Mouse (Mus musculus): ENCODE results near the gene Capzb.
A peak's percentile ranks its signal among the peaks of the same experiment; 100 is the strongest.

Gene Capzb

DNA sequence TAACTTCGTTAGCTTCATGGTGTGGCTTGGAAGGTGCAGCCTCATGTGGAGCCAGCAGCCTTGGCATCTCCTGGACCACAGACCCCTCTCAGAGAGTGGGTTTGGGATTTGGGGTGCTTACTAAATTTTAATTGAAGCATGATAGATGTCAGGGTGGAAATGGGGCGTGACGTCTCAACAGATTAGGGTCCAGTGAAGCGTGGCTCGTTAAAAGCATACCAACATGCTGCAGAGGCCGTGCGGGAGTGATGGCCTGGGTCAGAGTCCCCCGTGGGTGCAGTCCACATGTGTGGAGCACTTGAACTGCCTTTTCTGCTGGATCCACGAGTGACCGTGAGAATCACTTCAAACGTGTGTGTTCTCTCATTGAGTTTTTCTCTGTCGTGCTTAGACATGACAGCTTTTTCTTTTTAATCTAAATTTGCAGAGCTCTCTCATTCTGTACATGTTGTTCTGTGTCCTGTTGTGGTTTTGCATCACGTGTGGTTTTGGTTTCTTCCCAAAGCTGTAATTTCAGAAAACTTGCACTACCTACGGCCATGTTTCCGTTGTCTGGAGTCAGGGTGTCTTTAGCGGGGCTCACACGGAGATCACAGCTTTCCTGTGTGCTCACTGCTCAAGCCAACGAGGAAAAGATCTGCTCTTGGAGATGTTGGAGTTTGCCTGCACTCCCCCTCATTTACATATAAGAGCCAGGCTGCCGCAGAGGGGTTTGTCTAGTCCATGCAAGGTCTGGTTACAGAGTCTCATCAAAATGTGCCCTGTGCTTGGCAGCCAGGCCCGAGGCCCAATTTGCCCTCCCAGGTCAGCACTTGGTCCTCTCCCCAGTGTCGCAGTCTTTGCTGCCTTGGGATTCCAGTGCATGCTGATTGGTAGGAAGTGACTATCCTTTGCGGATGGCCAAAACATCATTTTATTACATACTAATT lies 49.2 kb downstream of the Capzb start:
- DNase-seq: no peak

DNA sequence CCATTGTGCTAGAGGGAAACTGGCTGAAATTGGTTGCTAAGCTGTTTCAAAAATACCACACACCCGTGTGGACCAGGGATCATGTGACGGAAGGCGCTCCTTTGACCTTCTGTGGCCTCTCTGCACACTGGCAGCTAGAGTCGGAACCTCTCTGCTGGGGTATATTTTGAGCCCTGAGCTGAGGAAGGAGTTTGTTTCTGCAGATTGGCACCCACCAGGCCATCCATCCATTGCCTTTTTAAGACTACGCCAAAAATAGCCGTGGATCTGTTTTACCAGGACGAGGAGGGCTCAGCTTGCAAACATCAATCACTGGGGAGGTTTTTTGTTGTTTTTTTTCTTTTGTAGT lies 49.9 kb downstream of the Capzb start:
- peak; percentile 60 for DNase-seq

GRCm38 (mm10) chr4:139244176-139244575 lies 51.5 kb downstream of the Capzb start:
- DNase-seq: no peak

DNA sequence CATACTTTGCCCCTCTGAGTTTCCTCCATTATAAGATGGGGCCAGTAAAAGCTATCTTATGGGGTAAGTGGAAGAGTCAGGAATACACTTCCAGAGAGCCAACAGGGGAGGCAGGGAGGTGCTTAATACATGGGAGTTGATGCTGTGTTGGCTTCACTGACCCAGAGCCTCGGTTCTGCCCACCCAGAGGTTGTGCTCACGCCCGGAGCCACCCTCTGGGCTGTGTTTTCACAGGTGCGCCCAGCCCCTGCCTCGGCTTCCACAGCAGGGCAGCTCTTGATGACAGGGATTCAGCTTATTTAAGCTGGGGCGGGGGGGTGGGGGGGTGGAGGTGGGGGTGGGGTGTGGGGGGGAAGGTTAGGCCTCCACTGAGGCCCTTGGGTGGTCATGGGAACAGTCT lies 52.1 kb downstream of the Capzb start:
- no peak for DNase-seq

DNA sequence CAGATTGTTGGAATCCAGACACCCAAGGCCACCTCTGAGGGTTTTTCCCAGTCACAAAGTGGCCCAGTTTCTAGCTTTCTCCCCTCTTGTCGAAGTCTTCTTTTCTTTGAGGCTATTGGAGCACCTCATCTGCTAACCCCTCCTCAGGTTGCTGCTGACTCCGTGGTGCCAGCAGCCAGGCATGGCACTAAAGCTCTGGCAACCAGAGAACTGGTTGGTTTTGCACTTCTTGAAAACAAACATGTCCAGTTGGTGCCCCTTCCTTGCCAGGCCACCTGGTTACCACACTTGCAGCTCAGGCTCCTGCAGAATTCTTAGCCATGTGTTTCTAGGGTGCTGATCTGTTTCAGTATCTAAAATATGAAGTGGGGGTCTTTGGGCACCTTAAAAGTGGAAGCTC lies 52.8 kb downstream of the Capzb start:
- no peak for DNase-seq

GRCm38 (mm10) chr4:139246130-139246877 lies 53.6 kb downstream of the Capzb start:
- no peak for DNase-seq

DNA sequence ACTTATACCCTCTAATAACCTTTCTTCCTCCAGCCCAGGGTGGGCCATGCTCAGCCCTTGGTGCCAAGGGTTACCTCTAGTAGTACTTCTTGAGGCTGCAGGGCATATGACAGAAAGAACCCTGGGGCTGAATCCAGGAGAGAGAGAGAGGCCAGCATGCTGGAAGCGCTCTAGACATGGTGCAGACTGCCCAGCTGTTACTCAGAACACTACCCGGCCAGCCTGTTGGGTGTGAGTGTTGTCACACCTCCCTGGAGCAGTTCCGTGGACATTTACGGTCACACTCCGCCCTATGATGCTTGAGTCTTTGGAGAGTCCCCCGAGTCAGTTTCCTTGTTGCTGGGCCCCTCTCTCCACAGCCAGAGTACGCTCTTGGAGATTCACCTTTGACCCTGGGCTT lies 55.3 kb downstream of the Capzb start:
- no peak for DNase-seq

DNA sequence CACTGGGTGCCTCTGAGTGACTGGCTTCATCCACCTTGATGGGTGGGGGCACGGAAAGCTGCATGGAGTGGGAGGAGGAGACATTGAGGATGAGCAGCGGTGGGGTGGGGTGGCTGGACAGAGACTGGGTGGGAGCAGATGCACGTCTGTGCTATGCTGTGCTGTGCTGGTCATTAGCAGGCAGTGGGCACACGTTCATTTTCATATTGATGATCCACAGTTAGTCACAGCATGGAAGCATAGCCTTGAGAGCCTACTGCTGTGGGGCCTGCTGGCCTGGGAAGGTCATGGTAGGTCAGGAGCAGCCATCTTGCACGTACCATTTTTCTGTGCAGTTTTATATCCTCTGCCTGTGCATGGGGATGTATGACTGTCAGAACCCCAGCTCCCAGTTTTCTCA lies 56.0 kb downstream of the Capzb start:
- no peak for DNase-seq

- DNase-seq: no peak
Observed at GRCm38 (mm10) chr4:139250043-139250442, 57.3 kb downstream of the Capzb start.

- no peak for DNase-seq
Observed at GRCm38 (mm10) chr4:139250886-139251285, 58.2 kb downstream of the Capzb start.

- DNase-seq: peak; percentile 84
Observed at GRCm38 (mm10) chr4:139252051-139252760, 59.5 kb downstream of the Capzb start.

GRCm38 (mm10) chr4:139253206-139253605 lies 60.5 kb downstream of the Capzb start:
- DNase-seq: no peak

DNA sequence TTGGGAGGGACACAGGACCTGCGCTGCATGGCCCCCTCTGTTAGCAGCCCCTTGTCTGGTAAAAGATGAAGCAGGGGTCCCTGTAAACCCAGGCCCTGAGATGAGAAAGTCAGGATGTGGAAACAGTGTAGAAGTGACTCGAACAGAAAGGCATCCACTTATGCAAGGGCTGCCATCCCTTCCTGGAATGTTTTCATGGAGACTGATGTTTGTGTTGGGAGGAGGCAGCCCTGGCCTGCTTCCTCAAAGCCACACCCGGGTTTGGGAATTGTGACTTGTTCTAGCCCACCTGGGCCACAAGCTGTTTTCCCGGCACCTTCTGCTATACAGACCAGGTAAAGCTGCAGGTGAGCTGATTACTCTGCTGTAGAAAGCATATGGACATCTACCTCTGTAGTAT lies 63.4 kb downstream of the Capzb start:
- no peak for DNase-seq

GRCm38 (mm10) chr4:139256708-139257107 lies 64.0 kb downstream of the Capzb start:
- DNase-seq: no peak

DNA sequence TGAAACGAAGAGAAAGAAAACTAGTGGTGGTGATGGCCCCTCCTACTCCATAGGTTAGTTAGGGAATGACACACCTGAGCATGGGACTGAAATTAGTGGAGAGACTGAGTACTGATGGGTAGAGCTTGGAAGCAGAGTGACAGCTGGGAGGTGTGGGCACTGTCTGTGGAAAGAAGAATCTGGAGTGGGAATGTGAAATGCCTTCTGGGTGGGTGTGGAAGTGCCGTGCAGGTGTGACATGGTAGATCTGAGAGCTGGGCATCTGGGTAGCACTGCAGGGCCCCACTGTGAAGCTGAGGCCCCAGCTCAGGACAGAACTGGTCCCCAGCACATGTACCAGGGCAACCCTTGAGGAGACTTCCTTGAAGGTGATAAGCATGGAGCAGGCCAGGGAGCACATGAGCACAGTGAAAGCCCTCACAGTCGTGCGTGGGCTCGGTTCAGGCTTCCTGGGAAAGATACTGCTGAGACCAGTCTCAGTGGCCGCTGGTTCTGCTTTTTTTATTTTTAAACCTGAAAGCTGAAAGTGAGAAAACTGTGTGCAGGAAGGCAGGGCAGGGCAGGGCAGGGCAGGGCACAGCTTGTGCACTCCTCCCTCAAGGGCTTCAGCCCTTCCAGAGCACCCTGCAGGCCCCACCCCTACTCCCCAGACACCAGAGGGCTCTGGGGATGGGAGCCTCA lies 66.1 kb downstream of the Capzb start:
- peak; percentile 76 for DNase-seq

- DNase-seq: no peak
Observed at GRCm38 (mm10) chr4:139259302-139259871, 66.7 kb downstream of the Capzb start.

GRCm38 (mm10) chr4:139262981-139263380 lies 70.3 kb downstream of the Capzb start:
- no peak for DNase-seq

GRCm38 (mm10) chr4:139265783-139266499 lies 73.2 kb downstream of the Capzb start:
- DNase-seq: no peak

GRCm38 (mm10) chr4:139266500-139266865 lies 73.8 kb downstream of the Capzb start:
- no peak for DNase-seq

DNA sequence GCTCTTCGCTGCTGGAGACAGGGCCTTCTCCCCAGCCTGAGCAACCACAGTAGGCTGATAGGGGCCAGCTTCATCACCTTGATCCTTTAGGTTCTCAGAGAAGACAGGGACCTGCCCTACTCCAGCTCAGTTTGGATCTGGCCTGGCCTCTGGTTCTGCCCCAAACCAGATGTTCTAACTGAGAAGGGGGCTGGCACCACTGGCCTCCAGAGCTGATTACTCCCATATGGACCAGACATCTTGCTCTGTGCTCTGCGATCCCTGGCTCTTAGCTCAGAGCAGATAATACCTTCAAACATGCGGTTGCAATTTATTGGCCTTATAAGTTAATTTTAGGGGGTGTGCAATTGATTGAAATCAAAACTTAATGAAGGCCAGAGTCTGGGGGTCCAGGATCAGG lies 74.6 kb downstream of the Capzb start:
- no peak for DNase-seq

- DNase-seq: peak; percentile 78
Observed at GRCm38 (mm10) chr4:139268242-139268641, 75.5 kb downstream of the Capzb start.

- no peak for DNase-seq
Observed at GRCm38 (mm10) chr4:139270168-139270567, 77.5 kb downstream of the Capzb start.
